Mouse (Mus musculus): ENCODE data around the gene Sh3tc1. TPM values are rescaled to one million over a fixed set of nuclear protein-coding genes. Genes with fewer than 3 reads are reported as not detected.
A peak's percentile ranks its signal among the peaks of the same experiment; 100 is the strongest.

Sh3tc1 gene
- polyA plus RNA-seq, 1 experiment, result 35.1 TPM

DNA sequence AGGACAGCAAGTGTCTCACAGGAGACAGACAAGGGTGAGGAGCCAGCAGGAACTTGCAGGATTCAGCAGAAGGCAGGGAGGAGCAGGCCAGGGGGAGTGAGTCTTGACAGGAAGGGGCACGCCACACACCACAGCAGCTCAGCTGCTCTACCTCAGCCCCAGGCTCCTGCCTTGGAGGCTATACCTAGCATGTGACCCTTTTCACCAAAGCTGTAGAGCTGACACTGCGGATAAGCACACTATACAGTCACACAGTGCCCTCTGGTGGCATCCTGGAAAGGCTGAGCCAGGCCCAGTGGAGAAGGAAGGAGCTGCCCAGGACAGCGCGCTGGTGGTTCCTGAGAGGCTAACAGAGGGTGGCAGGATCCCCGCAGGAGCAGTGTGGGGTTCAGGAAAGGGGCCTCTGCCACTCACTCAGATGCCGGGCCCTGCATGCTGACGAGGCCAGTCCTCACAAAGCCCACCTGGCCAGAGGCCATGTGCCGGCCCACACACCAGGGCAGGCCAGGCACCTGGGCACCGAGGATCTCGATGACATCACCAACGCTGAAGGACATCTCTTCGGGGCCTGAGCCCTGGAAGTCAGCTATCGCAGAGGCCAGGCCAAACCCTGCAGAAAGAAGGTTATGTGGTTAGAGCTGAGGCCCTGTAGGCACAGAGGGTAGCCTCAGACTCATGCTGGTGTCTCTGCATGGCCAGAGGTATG is 26.0 kb downstream of the Sh3tc1 start:
- Histone ChIP-seq H3K36me3 (ENCODE audit: control insufficient read depth, insufficient read depth, low read length) (peaks cover 11% of the 10 kb centered on the region; the same call in 1 of the 2 replicates), H3K27ac (ENCODE audit: insufficient read depth, low read depth, low read length) (no peak overlapping the region), H3K27me3 (replicated peaks; ENCODE audit: control insufficient read depth, insufficient read depth, low read length) (no peaks in the 10 kb centered on the region), H3K4me3 (ENCODE audit: insufficient read depth, low read depth, low read length) (no peak overlapping the region), H3K4me1 (ENCODE audit: control insufficient read depth, insufficient read depth, low read length) (no peaks in the 10 kb centered on the region)
- 41% methylated on average over 13 of the region's 13 CpGs for WGBS
- TF ChIP-seq POLR2A (IDR thresholded peaks at IDR 0.05; ENCODE audit: low read depth, low read length) (no peak), CTCF (conservative IDR thresholded peaks at IDR 0.05; ENCODE audit: insufficient read depth, insufficient read length, low read depth, low read length) (peak; percentile 95)
- DNase-seq, result peak; percentile 63

DNA sequence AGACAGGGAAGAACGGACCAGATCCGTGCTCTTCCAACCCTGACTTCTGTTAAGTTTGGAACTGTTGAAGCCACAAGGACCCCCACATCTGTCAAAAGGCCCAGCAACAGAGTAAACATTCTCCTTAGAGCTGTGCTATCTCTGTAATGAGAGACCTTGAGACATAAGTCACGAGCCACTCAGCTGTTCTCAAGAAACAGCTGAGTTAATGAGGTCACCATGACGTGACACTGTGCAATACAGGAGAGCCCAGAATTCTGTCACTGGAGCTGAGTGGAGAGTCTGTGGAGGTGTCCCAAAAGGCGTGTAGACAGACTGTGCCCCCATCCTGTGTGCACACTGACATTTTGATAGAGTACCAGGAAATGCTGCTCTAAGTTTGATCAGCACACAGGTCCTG is 27.3 kb downstream of the Sh3tc1 start:
- Histone ChIP-seq H3K36me3 (ENCODE audit: control insufficient read depth, insufficient read depth, low read length) (peaks cover 10% of the 10 kb centered on the region; the same call in 1 of the 2 replicates), H3K4me3 (ENCODE audit: insufficient read depth, low read depth, low read length) (no peak overlapping the region), H3K27ac (ENCODE audit: insufficient read depth, low read depth, low read length) (no peak overlapping the region), H3K4me1 (ENCODE audit: control insufficient read depth, insufficient read depth, low read length) (no peaks in the 10 kb centered on the region), H3K27me3 (replicated peaks; ENCODE audit: control insufficient read depth, insufficient read depth, low read length) (no peaks in the 10 kb centered on the region)
- WGBS, result 78% methylated on average over 5 of the region's 5 CpGs
- TF ChIP-seq POLR2A (IDR thresholded peaks at IDR 0.05; ENCODE audit: low read depth, low read length), result no peak
- no peak for TF ChIP-seq CTCF (conservative IDR thresholded peaks at IDR 0.05; ENCODE audit: insufficient read depth, insufficient read length, low read depth, low read length)
- no peak for DNase-seq

DNA sequence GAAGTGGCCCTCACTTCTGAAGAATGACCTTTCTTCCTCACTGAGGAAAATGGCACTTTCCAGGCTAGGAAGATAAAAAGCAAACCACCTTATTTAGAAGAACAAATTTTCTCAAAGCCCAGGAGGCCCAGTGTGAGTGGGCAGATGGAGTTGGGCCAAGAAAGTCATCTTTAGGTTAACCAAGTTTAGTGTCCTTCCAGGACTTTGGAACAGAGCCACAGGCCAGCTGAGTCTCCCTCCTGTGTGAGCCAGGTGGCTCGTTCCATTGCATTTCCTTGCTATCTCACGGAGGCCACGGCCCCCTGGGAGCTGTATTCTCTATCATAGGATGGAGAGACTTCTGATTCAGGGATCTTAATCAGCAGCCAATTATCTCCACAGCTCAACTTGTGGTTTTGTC is 28.9 kb downstream of the Sh3tc1 start:
- Histone ChIP-seq H3K4me3 (ENCODE audit: insufficient read depth, low read depth, low read length) (no peak overlapping the region), H3K36me3 (ENCODE audit: control insufficient read depth, insufficient read depth, low read length) (peaks cover 4% of the 10 kb centered on the region), H3K27me3 (replicated peaks; ENCODE audit: control insufficient read depth, insufficient read depth, low read length) (no peaks in the 10 kb centered on the region), H3K27ac (ENCODE audit: insufficient read depth, low read depth, low read length) (no peak overlapping the region), H3K4me1 (ENCODE audit: control insufficient read depth, insufficient read depth, low read length) (no peaks in the 10 kb centered on the region)
- TF ChIP-seq CTCF (conservative IDR thresholded peaks at IDR 0.05; ENCODE audit: insufficient read depth, insufficient read length, low read depth, low read length), result no peak
- no peak for TF ChIP-seq POLR2A (IDR thresholded peaks at IDR 0.05; ENCODE audit: low read depth, low read length)
- DNase-seq, result no peak
- 63% methylated on average over 3 of the region's 3 CpGs for WGBS

DNA sequence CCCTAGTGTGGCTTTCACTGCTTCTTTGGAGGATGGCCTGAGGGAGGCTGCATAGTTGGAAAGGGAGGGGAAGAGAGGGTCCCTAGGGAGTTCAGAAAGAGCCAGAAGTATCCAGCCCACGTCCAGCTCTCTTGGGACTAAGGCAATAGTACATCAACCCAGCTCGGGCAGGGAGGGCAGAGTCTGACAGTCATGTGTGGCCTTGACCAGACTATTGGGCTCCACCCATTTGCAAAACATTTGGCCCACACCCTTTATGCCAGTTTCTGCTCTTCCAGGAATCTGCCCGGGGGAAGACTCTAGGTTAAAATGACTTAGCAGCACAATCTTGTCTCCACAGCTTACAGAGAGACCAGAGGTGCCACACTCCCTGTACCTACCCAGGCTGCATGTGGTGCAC is 29.3 kb downstream of the Sh3tc1 start:
- no peak overlapping the region for H3K27ac ChIP-seq (ENCODE audit: insufficient read depth, low read depth, low read length)
- WGBS, result 32% methylated on average over 3 of the region's 3 CpGs

DNA sequence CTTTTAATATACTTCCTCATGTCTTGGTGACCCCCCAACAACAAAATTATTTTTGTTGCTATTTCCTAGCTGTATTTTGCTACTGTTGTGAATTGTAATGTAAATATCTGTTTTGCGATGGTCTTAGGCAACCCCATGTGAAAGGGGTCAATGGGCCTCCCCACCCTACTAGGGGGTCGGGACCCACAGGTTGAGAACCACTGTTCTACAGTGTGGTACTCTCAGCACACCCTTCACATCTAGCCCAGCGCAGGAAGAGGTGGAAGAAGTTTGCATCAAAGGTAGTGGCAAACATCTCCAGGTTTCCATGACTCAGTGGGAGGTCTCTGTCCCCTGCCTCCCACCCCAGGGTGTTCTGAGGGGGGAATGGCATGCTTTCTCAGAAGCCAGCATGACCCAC is 34.4 kb downstream of the Sh3tc1 start:
- TF ChIP-seq POLR2A (IDR thresholded peaks at IDR 0.05; ENCODE audit: low read depth, low read length), result no peak
- TF ChIP-seq CTCF (conservative IDR thresholded peaks at IDR 0.05; ENCODE audit: insufficient read depth, insufficient read length, low read depth, low read length), result no peak
- Histone ChIP-seq H3K4me3 (ENCODE audit: insufficient read depth, low read depth, low read length) (no peak overlapping the region), H3K36me3 (ENCODE audit: control insufficient read depth, insufficient read depth, low read length) (no peaks in the 10 kb centered on the region; the same call in none of the 2 replicates), H3K27me3 (replicated peaks; ENCODE audit: control insufficient read depth, insufficient read depth, low read length) (no peaks in the 10 kb centered on the region), H3K27ac (ENCODE audit: insufficient read depth, low read depth, low read length) (no peak overlapping the region), H3K4me1 (ENCODE audit: control insufficient read depth, insufficient read depth, low read length) (no peaks in the 10 kb centered on the region)
- WGBS, result 96% methylated on average over 3 of the region's 3 CpGs
- DNase-seq, result no peak

More for the DNA sequence above, 29.3 kb downstream of the Sh3tc1 start:
- H3K4me3 ChIP-seq (ENCODE audit: insufficient read depth, low read depth, low read length), result no peak overlapping the region
- no peaks in the 10 kb centered on the region for H3K4me1 ChIP-seq (ENCODE audit: control insufficient read depth, insufficient read depth, low read length)
- TF ChIP-seq POLR2A (IDR thresholded peaks at IDR 0.05; ENCODE audit: low read depth, low read length) (no peak), CTCF (conservative IDR thresholded peaks at IDR 0.05; ENCODE audit: insufficient read depth, insufficient read length, low read depth, low read length) (no peak)
- peak; percentile 65 for DNase-seq
- H3K36me3 ChIP-seq (ENCODE audit: control insufficient read depth, insufficient read depth, low read length), result peaks cover 4% of the 10 kb centered on the region
- H3K27me3 ChIP-seq (replicated peaks; ENCODE audit: control insufficient read depth, insufficient read depth, low read length), result no peaks in the 10 kb centered on the region

DNA sequence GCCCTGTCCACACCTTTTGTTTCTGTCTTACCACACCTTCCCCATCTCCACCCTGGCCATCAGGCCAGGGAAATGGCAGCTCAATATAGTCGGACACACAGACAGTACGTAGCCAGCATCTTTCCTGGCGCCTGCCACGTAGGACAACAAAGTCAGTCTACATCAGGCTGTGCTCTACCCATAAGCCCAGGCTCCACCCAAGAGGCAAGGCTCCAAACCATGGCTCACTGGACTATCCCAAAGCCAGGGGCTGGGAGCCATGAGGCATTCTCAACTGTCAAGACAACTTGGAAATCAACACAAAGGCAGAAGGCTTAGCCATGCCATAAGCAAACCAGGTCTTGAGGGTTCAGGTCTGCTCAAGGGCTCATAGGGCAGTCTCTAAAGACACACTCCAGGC is 36.0 kb downstream of the Sh3tc1 start:
- Histone ChIP-seq H3K4me1 (ENCODE audit: control insufficient read depth, insufficient read depth, low read length) (no peaks in the 10 kb centered on the region), H3K4me3 (ENCODE audit: insufficient read depth, low read depth, low read length) (no peak overlapping the region), H3K36me3 (ENCODE audit: control insufficient read depth, insufficient read depth, low read length) (peaks cover 2% of the 10 kb centered on the region), H3K27ac (ENCODE audit: insufficient read depth, low read depth, low read length) (no peak overlapping the region), H3K27me3 (replicated peaks; ENCODE audit: control insufficient read depth, insufficient read depth, low read length) (no peaks in the 10 kb centered on the region)
- TF ChIP-seq POLR2A (IDR thresholded peaks at IDR 0.05; ENCODE audit: low read depth, low read length) (no peak), CTCF (conservative IDR thresholded peaks at IDR 0.05; ENCODE audit: insufficient read depth, insufficient read length, low read depth, low read length) (no peak)
- DNase-seq, result no peak
- 89% methylated on average over 4 of the region's 4 CpGs for WGBS

DNA sequence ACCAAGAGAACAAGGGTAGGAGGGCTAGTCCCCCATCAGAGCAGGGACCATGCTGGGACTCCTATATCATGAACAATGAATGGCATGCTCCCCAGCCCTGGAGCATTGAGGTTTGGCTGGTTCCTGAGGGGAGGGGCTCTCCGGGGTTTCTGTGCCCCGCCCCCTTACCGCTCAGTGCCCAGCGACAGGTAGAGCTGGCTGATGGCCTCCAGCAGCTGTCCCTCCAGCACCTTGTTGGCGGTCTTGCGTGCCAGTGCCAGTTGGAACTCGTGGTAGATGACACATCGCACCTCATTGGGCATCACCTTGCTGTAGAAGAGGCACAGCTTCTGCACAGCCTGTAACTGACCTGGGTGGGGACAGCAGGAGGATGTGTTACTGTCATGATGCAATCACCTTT is 36.6 kb downstream of the Sh3tc1 start:
- no peak for DNase-seq
- 74% methylated on average over 8 of the region's 8 CpGs for WGBS
- Histone ChIP-seq H3K36me3 (ENCODE audit: control insufficient read depth, insufficient read depth, low read length) (peaks cover 2% of the 10 kb centered on the region), H3K4me3 (ENCODE audit: insufficient read depth, low read depth, low read length) (no peak overlapping the region), H3K27ac (ENCODE audit: insufficient read depth, low read depth, low read length) (no peak overlapping the region), H3K27me3 (replicated peaks; ENCODE audit: control insufficient read depth, insufficient read depth, low read length) (no peaks in the 10 kb centered on the region), H3K4me1 (ENCODE audit: control insufficient read depth, insufficient read depth, low read length) (no peaks in the 10 kb centered on the region)
- TF ChIP-seq CTCF (conservative IDR thresholded peaks at IDR 0.05; ENCODE audit: insufficient read depth, insufficient read length, low read depth, low read length), result no peak
- TF ChIP-seq POLR2A (IDR thresholded peaks at IDR 0.05; ENCODE audit: low read depth, low read length), result no peak
